Mouse (Mus musculus) brain, embryonic 14.5 days (tissue): ENCODE data around the gene Eif3d.

Experiments used
- CTCF ChIP-seq: fragments of 200-500 bp; IDR thresholded peaks from 2 replicates; pipeline ENCODE4 v1.5.1; 2012; ENCODE audit warnings: inconsistent platforms, mild to moderate bottlenecking, moderate library complexity, borderline replicate concordance; ENCODE audit not compliant: insufficient read depth, insufficient read length; ENCODE audit errors: extremely low read depth
- POLR2A ChIP-seq: fragments of 200-500 bp; IDR thresholded peaks from 2 replicates; pipeline ENCODE4 v1.6.1; 2012; ENCODE audit warnings: mild to moderate bottlenecking, inconsistent platforms, borderline replicate concordance; ENCODE audit not compliant: poor library complexity, insufficient read depth, insufficient read length, severe bottlenecking; ENCODE audit errors: extremely low read depth

- TF ChIP-seq CTCF: no peak
- no peak for TF ChIP-seq POLR2A
Measured at GRCm38 (mm10) chr15:77929804-77930203, 40.8 kb downstream of the Eif3d start.
